Mouse (Mus musculus): ENCODE results near the gene Rfng.

- no peak for TF ChIP-seq CTCF (IDR thresholded peaks at IDR 0.05; ENCODE audit: low read depth, low read length)
- TF ChIP-seq GATA1 (IDR thresholded peaks at IDR 0.05; ENCODE audit: borderline replicate concordance, low read length) = no peak
- TF ChIP-seq POLR2AphosphoS5 (IDR thresholded peaks at IDR 0.05; ENCODE audit: insufficient replicate concordance, low read depth, low read length) = 0 out of 2 replicates have a peak, but pooled peaks have one; percentile 49
Measured at GRCm38 (mm10) chr11:120789355-120789754, 5.3 kb upstream of the Rfng start.

Measured in G1E (cell line).